Mouse (Mus musculus): Measurements from ENCODE around the gene Nudt15.

The Nudt15 gene

DNA sequence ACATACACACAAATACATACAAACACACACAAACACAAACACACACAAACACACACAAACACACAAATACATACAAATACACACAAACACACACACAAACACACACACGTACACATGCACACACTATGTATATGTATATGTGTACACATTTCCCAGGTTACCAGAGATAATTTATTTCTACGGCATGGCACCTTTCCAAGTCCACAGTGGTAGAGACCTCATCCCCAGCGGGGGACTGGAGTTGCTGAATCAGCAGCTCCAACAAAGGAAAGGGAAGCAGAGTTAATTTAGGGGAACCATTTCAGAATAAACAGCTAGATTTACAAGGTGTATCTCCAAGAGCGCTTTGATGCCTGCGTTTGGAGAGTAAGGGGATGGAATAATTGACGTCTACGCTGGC is 75.8 kb downstream of the Nudt15 start:
- DNase-seq (ENCODE audit: low spot score in 2 of 2): no peak

DNA sequence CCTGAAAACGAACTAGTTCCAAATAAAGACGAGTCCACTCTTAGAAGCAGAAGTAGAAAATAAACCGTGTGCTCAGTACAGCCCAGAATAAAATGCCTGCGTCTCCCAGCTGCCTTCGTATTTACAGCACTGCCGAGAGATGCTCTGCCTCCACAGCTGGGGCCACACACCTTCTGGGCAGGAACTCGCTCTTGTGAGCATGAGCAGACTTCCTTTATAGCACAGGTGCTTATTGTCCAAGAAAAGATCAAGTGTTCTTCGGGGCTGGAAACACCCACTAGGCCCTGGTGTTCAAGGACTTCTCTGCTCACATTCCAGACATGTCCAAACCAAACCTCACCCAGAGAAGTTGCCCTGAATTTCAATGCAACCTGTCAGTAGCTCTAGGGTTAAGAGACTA is 77.4 kb downstream of the Nudt15 start:
- DNase-seq (ENCODE audit: low spot score in 2 of 2): no peak

DNA sequence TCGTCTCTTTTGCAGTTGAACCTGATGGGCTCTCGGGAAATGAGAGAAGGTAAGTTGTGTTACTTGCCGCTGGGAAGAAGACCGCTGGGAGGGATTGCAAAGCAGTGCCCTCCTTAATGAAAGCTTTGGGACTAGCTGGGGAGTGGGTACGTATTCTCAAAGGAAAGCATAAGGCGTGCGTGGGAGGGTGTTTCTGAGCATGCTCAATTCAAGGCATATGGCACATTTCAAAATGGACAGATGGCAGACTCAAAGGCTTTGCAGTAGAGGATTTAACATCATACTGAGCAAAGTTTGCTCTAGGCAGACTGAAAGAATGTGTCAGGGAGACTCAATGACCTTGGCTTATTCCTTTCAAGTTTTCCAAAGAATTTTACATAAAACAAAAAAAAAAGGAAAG is 78.5 kb downstream of the Nudt15 start:
- peak; percentile 48 to 70 for DNase-seq (ENCODE audit: low spot score in 2 of 2)

Data from frontal cortex, postnatal 10 days (tissue).